Mouse (Mus musculus) kidney, embryonic 14.5 days (tissue): ENCODE data around the gene Fam160b1. TPM values are rescaled to one million over a fixed set of nuclear protein-coding genes. Genes with fewer than 3 reads are reported as not detected.

Experiments
- ATAC-seq: fragments of 200-750 bp; cut with Nextera tagmentation; 2 replicates; pipeline ENCODE4 v1.8.0; 2017; ENCODE audit warnings: moderate number of reproducible peaks, mild to moderate bottlenecking, moderate TSS enrichment, moderate library complexity; ENCODE audit not compliant: low FRiP score, low TSS enrichment
- H3K27ac ChIP-seq: fragments of 300-500 bp; sonication (generic); 2 replicates; pipeline ENCODE4 v1.5.1; 2014; ENCODE audit warnings: low read depth, mild to moderate bottlenecking, low read length, moderate library complexity, mixed read lengths
- H3K27me3 ChIP-seq: fragments of 300-500 bp; sonication (generic); 2 replicates; pipeline ENCODE4 v1.6.1; 2014; ENCODE audit warnings: mild to moderate bottlenecking, low read length; ENCODE audit not compliant: control insufficient read depth, insufficient read depth
- H3K36me3 ChIP-seq: fragments of 300-500 bp; sonication (generic); 2 replicates; pipeline ENCODE4 v1.6.1; 2014; ENCODE audit warnings: low read length, mixed read lengths; ENCODE audit not compliant: control insufficient read depth, insufficient read depth
- H3K4me1 ChIP-seq: fragments of 300-500 bp; sonication (generic); 2 replicates; pipeline ENCODE4 v1.6.1; 2014; ENCODE audit warnings: low read length, mixed read lengths; ENCODE audit not compliant: control insufficient read depth, insufficient read depth
- H3K4me2 ChIP-seq: fragments of 300-500 bp; sonication (generic); replicated peaks from 2 replicates; pipeline ENCODE4 v1.6.1; 2014; ENCODE audit warnings: low read depth, mild to moderate bottlenecking, low read length
- H3K4me3 ChIP-seq: fragments of 300-500 bp; sonication (generic); 2 replicates; pipeline ENCODE4 v1.5.1; 2014; ENCODE audit warnings: mild to moderate bottlenecking, low read length
- H3K9ac ChIP-seq: fragments of 300-500 bp; sonication (generic); 2 replicates; pipeline ENCODE4 v1.6.1; 2014; ENCODE audit warnings: low read depth, mild to moderate bottlenecking, low read length, moderate library complexity
- H3K9me3 ChIP-seq: fragments of 300-500 bp; sonication (generic); 2 replicates; pipeline ENCODE4 v1.6.1; 2016; ENCODE audit warnings: low read length; ENCODE audit not compliant: control insufficient read depth
- WGBS: fragments of 180-500 bp; shearing (Covaris S2); extraction: QIAGEN DNeasy Blood & Tissue Kit; methylation state at CpG from one replicate; pipeline ENCODE4 v1.1.7; 2014; 5-methylcytosine and 5-hydroxymethylcytosine counted together
- polyA plus RNA-seq: library from polyadenylated mRNA; unstranded; fragments of >200 nt; fragmentation: Nextera tagmentation; extraction: Ambion mirVana; gene quantifications from 2 replicates; pipeline ENCODE4 v1.2.1, GENCODE M21; 2014

Gene Fam160b1
- polyA plus RNA-seq, 1 experiment from 2014 or later = 18.1 TPM

DNA sequence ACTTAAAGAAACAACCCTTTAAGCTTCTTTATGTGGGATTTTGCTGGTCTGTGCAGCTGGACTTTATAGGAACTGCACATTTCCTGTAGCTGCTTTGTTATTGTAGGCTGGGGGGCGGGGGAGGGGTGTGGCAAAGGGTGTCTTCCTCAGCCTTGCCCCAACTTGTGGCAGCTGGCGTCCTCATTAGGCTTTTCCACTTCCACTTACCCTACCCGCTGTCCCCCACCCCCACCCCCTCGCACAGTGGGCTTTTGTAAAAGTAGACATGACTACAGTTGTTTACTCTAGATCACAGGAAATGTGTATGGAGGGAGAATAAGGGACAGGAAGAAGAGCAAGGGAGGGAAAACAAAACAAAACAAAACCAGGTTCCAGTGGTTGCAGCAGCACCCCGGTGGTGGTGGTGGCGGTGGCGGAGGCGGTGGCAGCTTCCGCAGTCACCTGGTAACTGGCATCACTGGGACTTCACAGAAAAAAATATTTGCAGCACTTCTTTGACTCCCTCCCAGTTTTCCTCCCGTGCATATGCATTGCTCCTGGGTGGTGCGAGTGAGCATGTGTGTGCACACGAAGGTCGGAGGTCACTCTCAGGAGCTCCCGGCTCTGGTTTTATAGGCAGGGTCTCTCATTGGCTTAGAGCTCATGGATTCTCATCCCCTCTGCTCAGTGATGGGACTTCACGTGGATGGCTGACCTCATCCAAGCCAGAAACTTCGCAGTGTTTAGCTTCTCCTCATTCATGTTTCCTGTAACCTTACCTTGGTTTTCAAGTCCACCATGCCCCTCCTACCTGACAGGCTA, 4.8 kb upstream of the Fam160b1 start:
- Histone ChIP-seq H3K27ac (peak overlapping the region; percentile 42), H3K36me3 (no peaks in the 10 kb centered on the region), H3K4me2 (no peak overlapping the region), H3K27me3 (no peaks in the 10 kb centered on the region), H3K4me1 (peaks cover 8% of the 10 kb centered on the region; the same call in 1 of the 2 replicates), H3K4me3 (no peak overlapping the region), H3K9me3 (no peaks in the 10 kb centered on the region), H3K9ac (no peak overlapping the region)
- WGBS = 62% methylated on average over 16 of the region's 16 CpGs
- ATAC-seq = 0 out of 2 replicates have a peak, but pooled peaks have one; percentile 21

- WGBS = 63% methylated on average over 7 of the region's 7 CpGs
- Histone ChIP-seq H3K4me3 (no peak overlapping the region), H3K27me3 (no peaks in the 10 kb centered on the region), H3K4me1 (peaks cover 8% of the 10 kb centered on the region; the same call in 1 of the 2 replicates), H3K9ac (no peak overlapping the region), H3K36me3 (no peaks in the 10 kb centered on the region), H3K27ac (peak overlapping the region; percentile 42), H3K4me2 (no peak overlapping the region), H3K9me3 (no peaks in the 10 kb centered on the region)
- ATAC-seq = no peak
These were observed 4.2 kb upstream of the Fam160b1 start for GRCm38 (mm10) chr19:57356273-57356672.

GRCm38 (mm10) chr19:57357244-57357643, 3.2 kb upstream of the Fam160b1 start:
- no peak for ATAC-seq
- Histone ChIP-seq H3K4me2 (no peak overlapping the region), H3K27ac (no peak overlapping the region), H3K9ac (no peak overlapping the region), H3K4me3 (no peak overlapping the region), H3K4me1 (peaks cover 8% of the 10 kb centered on the region; the same call in 1 of the 2 replicates), H3K9me3 (no peaks in the 10 kb centered on the region), H3K36me3 (no peaks in the 10 kb centered on the region), H3K27me3 (no peaks in the 10 kb centered on the region)
- 95% methylated on average over 6 of the region's 6 CpGs for WGBS

GRCm38 (mm10) chr19:57357811-57358210, 2.7 kb upstream of the Fam160b1 start:
- no peak for ATAC-seq
- H3K36me3 ChIP-seq = no peaks in the 10 kb centered on the region
- peak overlapping the region; percentile 18; the same call in 1 of the 2 replicates for H3K4me2 ChIP-seq
- no peak overlapping the region for H3K9ac ChIP-seq
- H3K9me3 ChIP-seq = no peaks in the 10 kb centered on the region
- H3K4me1 ChIP-seq = peaks cover 13% of the 10 kb centered on the region
- H3K27me3 ChIP-seq = no peaks in the 10 kb centered on the region
- H3K27ac ChIP-seq = no peak overlapping the region
- no peak overlapping the region for H3K4me3 ChIP-seq
- WGBS = 94% methylated on average over 5 of the region's 5 CpGs

- Histone ChIP-seq H3K36me3 (no peaks in the 10 kb centered on the region), H3K4me2 (peak overlapping the region; percentile 18; the same call in 1 of the 2 replicates), H3K4me3 (no peak overlapping the region), H3K9me3 (no peaks in the 10 kb centered on the region), H3K9ac (no peak overlapping the region), H3K4me1 (peaks cover 18% of the 10 kb centered on the region), H3K27ac (no peak overlapping the region), H3K27me3 (no peaks in the 10 kb centered on the region)
- no peak for ATAC-seq
- 76% methylated on average over 12 of the region's 12 CpGs for WGBS
These were observed 2.2 kb upstream of the Fam160b1 start for GRCm38 (mm10) chr19:57358322-57358721.

DNA sequence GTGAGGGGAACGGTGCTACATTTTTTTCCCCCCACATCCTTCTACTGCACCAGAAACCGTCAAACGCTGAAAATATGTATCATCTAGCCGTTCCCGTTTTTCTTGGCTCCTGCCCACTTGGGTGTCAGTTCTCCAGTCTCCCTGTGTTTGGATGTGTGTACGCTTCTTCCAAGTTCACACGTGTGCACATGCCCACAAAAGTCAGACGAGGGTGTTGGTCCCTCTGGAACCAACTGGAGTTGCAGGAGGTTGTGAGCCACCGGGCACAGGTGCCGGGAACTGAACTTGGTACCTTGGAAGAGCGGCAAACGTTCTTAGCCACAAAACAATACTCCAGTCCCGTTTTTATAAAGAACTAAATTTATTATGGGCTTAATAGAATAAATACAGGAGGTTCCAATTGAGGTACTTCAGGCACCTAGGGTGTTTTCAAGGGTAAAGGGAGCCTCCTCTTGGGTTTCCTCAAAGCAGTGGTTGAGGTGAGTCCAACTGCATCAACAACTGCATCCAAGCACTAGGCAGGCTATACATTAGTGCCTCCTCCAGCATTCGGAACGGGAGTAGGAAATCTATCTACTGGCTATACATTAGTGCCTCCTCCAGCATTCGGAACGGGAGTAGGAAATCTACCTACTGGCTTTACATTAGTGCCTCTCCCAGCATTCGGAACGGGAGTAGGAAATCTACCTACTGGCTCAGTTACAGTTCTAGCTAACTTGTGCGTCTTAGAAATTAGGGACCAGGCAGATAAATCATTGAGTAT, 1.5 kb upstream of the Fam160b1 start:
- H3K36me3 ChIP-seq = no peaks in the 10 kb centered on the region; the same call in 1 of the 2 replicates
- 90% methylated on average over 20 of the region's 20 CpGs for WGBS
- H3K9ac ChIP-seq = no peak overlapping the region; the same call in 1 of the 2 replicates
- peak overlapping the region; percentile 13; the same call in 1 of the 2 replicates for H3K4me2 ChIP-seq
- no peak for ATAC-seq
- H3K27me3 ChIP-seq = no peaks in the 10 kb centered on the region
- H3K9me3 ChIP-seq = no peaks in the 10 kb centered on the region
- H3K4me3 ChIP-seq = no peak overlapping the region
- no peak overlapping the region for H3K27ac ChIP-seq
- H3K4me1 ChIP-seq = peaks cover 25% of the 10 kb centered on the region

DNA sequence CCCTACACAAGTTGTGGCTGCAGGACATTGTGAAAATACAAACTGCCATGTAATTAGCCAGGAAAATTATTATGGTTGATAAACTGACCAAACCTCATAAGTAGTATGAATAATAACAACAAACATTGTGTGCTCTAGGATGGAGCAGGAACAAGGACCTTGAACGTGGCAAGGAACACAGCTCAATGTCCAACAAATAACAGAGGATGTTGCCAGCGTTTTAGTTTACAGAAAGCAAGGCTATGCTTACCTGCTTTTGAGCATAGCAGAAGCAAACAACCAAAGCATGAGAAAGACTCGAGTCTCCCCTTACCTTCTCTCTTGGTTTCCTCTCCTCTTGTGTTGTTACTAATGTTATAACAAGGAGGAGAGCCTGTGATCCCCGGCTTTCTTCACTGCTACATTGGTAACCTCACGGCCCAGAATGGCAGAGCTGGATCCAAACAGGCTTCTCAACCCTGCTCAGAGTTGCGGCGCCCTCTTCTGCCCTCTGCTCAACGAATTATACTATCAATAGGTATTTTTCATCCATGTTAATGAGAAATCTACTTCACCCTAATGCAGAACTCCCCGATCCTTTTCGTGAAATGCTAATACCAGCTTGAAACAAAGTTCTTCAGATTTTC, 666 bp upstream of the Fam160b1 start:
- peak overlapping the region; percentile 100; the same call in 1 of the 2 replicates for H3K9ac ChIP-seq
- peak overlapping the region; percentile 56 for H3K4me2 ChIP-seq
- no peaks in the 10 kb centered on the region; the same call in 1 of the 2 replicates for H3K36me3 ChIP-seq
- 51% methylated on average over 10 of the region's 10 CpGs for WGBS
- H3K9me3 ChIP-seq = no peaks in the 10 kb centered on the region
- peak overlapping the region; percentile 97 for H3K4me3 ChIP-seq
- peak overlapping the region; percentile 96 for H3K27ac ChIP-seq
- no peaks in the 10 kb centered on the region for H3K27me3 ChIP-seq
- ATAC-seq = no peak
- peaks cover 29% of the 10 kb centered on the region for H3K4me1 ChIP-seq

- Histone ChIP-seq H3K4me2 (peak overlapping the region; percentile 66), H3K9me3 (no peaks in the 10 kb centered on the region), H3K36me3 (no peaks in the 10 kb centered on the region; the same call in 1 of the 2 replicates), H3K27me3 (no peaks in the 10 kb centered on the region), H3K4me3 (peak overlapping the region; percentile 97), H3K9ac (peak overlapping the region; percentile 100), H3K4me1 (peaks cover 40% of the 10 kb centered on the region), H3K27ac (peak overlapping the region; percentile 96)
- ATAC-seq = peak; percentile 58
- WGBS = under 1% methylated on average over 76 of the region's 78 CpGs
These were observed 855 bp downstream of the Fam160b1 start for GRCm38 (mm10) chr19:57361131-57361938.
